Mouse (Mus musculus) lung, embryonic 14.5 days (tissue): ENCODE data around the gene Polr3g. TPM values are rescaled to one million over a fixed set of nuclear protein-coding genes. Genes with fewer than 3 reads are reported as not detected.
"Not testable (repeated sequence)": the region's sequence is repeated elsewhere in the genome, so short reads cannot be mapped to it uniquely, and the experiment has no call there.

Experiments
- ATAC-seq: fragments of 200-750 bp; cut with Nextera tagmentation; 2 replicates; pipeline ENCODE4 v1.8.0; 2017; ENCODE audit warnings: mild to moderate bottlenecking, moderate TSS enrichment, moderate library complexity; ENCODE audit not compliant: insufficient read depth
- DNase-seq: peaks from one replicate; pipeline ENCODE4 v3.0.0-alpha.2; 2015
- H3K27ac ChIP-seq: fragments of 300-500 bp; sonication (generic); 2 replicates; pipeline ENCODE4 v1.5.1; 2014; ENCODE audit warnings: low read depth, mild to moderate bottlenecking, moderate library complexity
- H3K27me3 ChIP-seq: fragments of 300-500 bp; sonication (generic); 2 replicates; pipeline ENCODE4 v1.6.1; 2014; ENCODE audit warnings: low read length, control low read depth; ENCODE audit not compliant: insufficient read depth
- H3K36me3 ChIP-seq: fragments of 300-500 bp; sonication (generic); 2 replicates; pipeline ENCODE4 v1.6.1; 2014; ENCODE audit warnings: control low read depth; ENCODE audit not compliant: insufficient read depth
- H3K4me1 ChIP-seq: fragments of 300-500 bp; sonication (generic); 2 replicates; pipeline ENCODE4 v1.6.1; 2014; ENCODE audit warnings: antibody characterized with exemption, control low read depth; ENCODE audit not compliant: insufficient read depth
- H3K4me2 ChIP-seq: fragments of 300-500 bp; sonication (generic); 2 replicates; pipeline ENCODE4 v1.6.1; 2014; ENCODE audit warnings: mild to moderate bottlenecking
- H3K4me3 ChIP-seq: fragments of 300-500 bp; sonication (generic); 2 replicates; pipeline ENCODE4 v1.5.1; 2014; ENCODE audit warnings: low read depth, low read length
- H3K9ac ChIP-seq: fragments of 300-500 bp; sonication (generic); 2 replicates; pipeline ENCODE4 v1.6.1; 2014
- H3K9me3 ChIP-seq: fragments of 300-500 bp; sonication (generic); 2 replicates; pipeline ENCODE4 v1.6.1; 2016; ENCODE audit warnings: low read depth, low read length, control low read depth
- CTCF ChIP-seq: IDR thresholded peaks from 2 replicates; pipeline ENCODE4 v1.5.1; 2016; ENCODE audit warnings: antibody characterized with exemption, low read depth
- WGBS: fragments of 180-500 bp; shearing (Covaris S2); extraction: QIAGEN DNeasy Blood & Tissue Kit; methylation state at CpG from one replicate; pipeline ENCODE4 v1.1.7; 2014; 5-methylcytosine and 5-hydroxymethylcytosine counted together
- polyA plus RNA-seq: library from polyadenylated mRNA; unstranded; fragments of >200 nt; fragmentation: Nextera tagmentation; extraction: Ambion mirVana; gene quantifications from 2 replicates; pipeline ENCODE4 v1.2.1, GENCODE M21; 2014

Polr3g gene
- polyA plus RNA-seq, 1 experiment from 2014 or later = 15.1 TPM

DNA sequence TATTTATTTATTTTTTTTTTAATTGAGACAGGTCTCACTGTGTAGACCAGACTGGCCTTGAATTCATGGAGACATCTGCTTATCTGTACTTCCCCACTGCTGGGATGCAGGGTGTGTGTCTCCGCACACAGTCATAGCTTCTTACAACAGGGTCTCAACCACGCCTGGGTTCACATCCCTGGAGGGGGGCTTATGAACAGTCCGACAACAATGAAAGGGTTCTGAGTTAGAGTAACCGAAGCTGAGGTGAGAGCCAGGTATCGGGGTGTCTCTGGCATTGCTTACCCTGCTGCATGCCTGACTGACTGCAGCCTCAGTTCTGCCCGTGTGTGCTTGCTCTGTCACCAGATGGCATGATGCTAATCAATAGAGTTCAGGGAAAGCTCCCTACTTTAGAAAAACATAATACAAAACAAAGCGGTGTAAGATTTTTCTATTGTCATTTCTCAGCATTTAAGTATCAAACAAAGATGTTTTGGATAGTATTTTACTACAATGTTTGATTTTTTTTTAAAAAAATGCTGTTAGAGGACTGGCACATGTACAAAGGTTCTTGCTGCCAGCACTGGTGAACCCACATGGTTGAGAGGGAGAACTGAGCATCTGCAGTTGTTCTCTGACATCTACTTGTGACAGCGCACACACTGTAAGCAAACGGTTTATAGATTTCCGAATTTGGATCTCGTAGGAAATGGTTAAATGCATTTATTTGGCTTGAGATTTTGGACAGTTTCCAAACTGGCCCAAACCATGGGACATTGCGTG, 47.1 kb downstream of the Polr3g start:
- peaks cover 46% of the 10 kb centered on the region for H3K36me3 ChIP-seq
- DNase-seq (peak; percentile 40), ATAC-seq (peak; percentile 49; the same call in 1 of the 2 replicates)
- 68% methylated on average over 12 of the region's 12 CpGs for WGBS
- no peaks in the 10 kb centered on the region for H3K27me3 ChIP-seq
- H3K4me3 ChIP-seq = no peak overlapping the region
- H3K9ac ChIP-seq = no peak overlapping the region
- no peak overlapping the region for H3K4me2 ChIP-seq
- H3K4me1 ChIP-seq = peaks cover 2% of the 10 kb centered on the region; the same call in 1 of the 2 replicates
- no peaks in the 10 kb centered on the region for H3K9me3 ChIP-seq
- TF ChIP-seq CTCF = no peak
- H3K27ac ChIP-seq = no peak overlapping the region

DNA sequence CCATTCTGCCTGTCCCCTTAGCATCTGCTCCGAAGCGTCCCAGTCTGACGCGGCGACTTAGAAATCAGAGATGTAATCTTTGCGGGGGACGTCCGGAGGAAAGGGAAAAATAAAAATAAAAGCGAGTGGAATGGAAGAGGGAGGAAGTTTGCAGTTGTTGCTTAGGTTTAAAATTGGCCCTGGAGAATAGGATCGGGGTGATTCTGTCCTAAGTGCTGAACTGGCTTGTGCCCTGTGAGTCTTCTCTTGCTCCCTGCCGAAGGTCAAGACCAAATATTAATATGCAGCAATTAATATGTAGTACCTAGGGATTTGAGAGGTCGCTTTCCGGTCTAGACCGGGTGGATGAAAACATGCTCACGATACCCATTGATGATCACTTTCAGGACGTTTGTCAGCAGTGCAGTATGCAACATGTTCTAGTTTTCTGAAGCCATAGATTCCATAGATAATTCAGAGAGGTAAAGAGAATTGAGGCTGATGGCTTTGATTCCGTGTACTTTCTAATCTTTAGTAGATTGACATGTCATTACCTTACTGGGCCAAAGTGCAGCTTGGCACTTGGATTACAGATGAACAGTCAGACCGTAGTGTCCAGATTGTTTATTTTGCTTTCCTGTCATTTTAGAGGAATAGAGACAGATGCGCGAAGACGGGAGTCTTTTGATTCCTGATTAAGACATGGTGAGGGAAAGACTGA, 52.6 kb downstream of the Polr3g start:
- H3K27ac ChIP-seq = peak overlapping the region; percentile 90
- H3K4me2 ChIP-seq = peak overlapping the region; percentile 81
- ATAC-seq = peak; percentile 1; the same call in 1 of the 2 replicates
- H3K36me3 ChIP-seq = 0 out of 2 replicates have a peak, but pooled peaks cover 3% of the 10 kb centered on the region
- WGBS = 2% methylated on average over 21 of the region's 21 CpGs
- H3K27me3 ChIP-seq = no peaks in the 10 kb centered on the region
- no peaks in the 10 kb centered on the region for H3K9me3 ChIP-seq
- peak overlapping the region; percentile 81 for H3K9ac ChIP-seq
- peaks cover 5% of the 10 kb centered on the region; the same call in 1 of the 2 replicates for H3K4me1 ChIP-seq
- DNase-seq = peak; percentile 10
- H3K4me3 ChIP-seq = peak overlapping the region; percentile 77
- TF ChIP-seq CTCF = no peak

DNA sequence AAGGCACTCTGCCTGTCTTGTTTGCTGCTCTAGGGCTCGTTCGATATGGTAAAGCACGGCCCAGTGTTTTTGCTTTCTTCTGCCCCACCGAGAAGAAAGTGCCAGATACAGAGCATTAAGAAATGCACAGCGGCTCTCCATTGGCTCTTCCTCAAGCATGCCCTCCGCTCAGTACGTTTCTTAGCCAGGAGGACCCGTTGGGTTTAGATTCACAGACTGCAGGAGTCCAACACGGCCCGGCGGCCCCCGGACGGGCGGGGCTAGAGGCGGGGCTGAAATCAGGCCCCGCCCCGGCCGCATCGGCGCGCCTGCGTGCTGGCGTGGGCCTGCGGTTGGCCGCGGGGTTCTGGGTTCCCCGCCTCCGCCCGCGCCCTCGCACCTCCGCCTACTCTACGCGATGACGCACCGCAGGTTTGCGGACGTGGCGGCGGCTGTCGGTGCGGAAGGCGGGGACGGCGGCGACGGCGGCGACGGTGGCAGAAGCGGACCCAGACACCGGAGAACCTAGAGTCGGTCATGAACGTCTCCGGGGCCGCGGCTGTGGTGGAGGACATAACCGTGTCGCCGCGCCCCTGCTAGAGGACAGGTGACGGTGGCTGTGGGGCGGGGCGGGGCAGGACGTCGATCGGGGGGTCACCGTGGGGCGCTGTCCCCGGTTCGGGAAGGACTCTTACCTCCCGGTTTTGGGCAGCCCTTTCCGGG, 53.3 kb downstream of the Polr3g start, which contains the start of gene Lysmd3:
Lysmd3 (plus strand) TSS at position 313 of the 702 bp plus-strand sequence.
- H3K4me2 ChIP-seq = peak within 1 kb of the TSS; percentile 81
- H3K4me3 ChIP-seq = peak within 1 kb of the TSS; percentile 77
- TF ChIP-seq CTCF = no peak
- H3K4me1 ChIP-seq = peaks cover 5% of the 10 kb centered on the region; the same call in 1 of the 2 replicates
- DNase-seq (peak; percentile 96), ATAC-seq (peak; percentile 99)
- peak within 1 kb of the TSS; percentile 81 for H3K9ac ChIP-seq
- no peaks in the 10 kb centered on the region for H3K27me3 ChIP-seq
- under 1% methylated on average over 73 of the region's 73 CpGs for WGBS
- H3K9me3 ChIP-seq = no peaks in the 10 kb centered on the region
- 0 out of 2 replicates have a peak, but pooled peaks cover 3% of the 10 kb centered on the region for H3K36me3 ChIP-seq
- H3K27ac ChIP-seq = peak within 1 kb of the TSS; percentile 90

DNA sequence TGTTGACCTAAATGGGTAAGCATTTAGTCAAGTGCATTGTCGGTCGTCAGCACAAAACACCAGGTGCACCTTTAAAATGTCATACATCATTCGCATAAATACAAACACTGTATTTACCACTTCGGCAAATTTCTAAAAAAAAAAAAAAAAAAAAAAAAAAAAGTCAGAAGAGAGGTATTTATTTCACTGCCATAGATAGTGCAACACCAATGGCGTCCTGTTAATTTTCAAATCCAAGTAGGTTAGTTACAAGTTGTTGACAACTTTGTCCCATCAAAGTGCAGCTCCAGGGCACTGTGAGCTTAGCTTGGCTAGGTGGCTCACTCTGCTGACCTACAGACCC, 53.8 kb downstream of the Polr3g start:
- WGBS = 20% methylated on average over 5 of the region's 5 CpGs

DNA sequence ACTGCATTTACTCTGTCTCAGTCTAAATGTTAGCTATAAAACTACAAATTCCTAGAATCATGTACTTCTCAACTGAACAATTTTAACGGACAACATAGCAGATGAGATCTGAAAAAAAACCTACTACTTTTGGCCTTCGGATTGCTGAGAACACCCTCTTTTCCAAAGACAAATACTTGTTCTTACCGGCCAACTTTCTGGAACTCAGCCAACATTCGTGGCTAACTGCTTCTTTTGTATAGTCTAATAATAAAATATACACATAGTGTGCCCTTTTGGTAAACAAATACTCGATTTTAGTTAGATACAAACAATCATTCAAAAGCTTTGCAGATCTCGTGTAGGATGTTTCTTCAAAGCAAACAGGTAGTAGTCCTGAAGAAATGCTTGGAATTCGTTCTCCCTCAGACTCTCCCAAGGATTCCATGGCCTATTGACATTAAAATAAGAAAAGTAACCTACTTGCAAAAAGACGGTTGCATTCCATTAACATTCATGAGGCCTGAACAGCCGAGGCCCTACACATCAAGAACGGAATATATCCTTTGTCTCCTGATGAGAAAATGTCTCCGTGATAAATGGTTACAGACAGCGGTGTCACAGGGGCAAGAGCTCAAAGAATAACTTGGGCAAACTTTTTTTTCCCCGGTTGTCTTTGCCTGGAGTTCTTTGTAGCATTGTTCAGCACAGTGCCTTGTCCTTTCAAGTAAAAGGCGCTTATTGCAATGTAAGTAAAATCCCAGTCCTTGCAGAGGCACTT, 54.5 kb downstream of the Polr3g start:
- no peak overlapping the region for H3K4me3 ChIP-seq
- peak overlapping the region; percentile 90 for H3K27ac ChIP-seq

More for the DNA sequence above, 53.8 kb downstream of the Polr3g start:
- no peaks in the 10 kb centered on the region for H3K27me3 ChIP-seq
- H3K4me1 ChIP-seq = peaks cover 5% of the 10 kb centered on the region; the same call in 1 of the 2 replicates
- 0 out of 2 replicates have a peak, but pooled peaks cover 3% of the 10 kb centered on the region for H3K36me3 ChIP-seq
- no peaks in the 10 kb centered on the region for H3K9me3 ChIP-seq
- no peak for TF ChIP-seq CTCF
- ATAC-seq = no peak; the same call in 1 of the 2 replicates
- no peak for DNase-seq
- H3K9ac ChIP-seq = peak overlapping the region; percentile 81
- peak overlapping the region; percentile 90 for H3K27ac ChIP-seq
- peak overlapping the region; percentile 81 for H3K4me2 ChIP-seq
- peak overlapping the region; percentile 77 for H3K4me3 ChIP-seq

DNA sequence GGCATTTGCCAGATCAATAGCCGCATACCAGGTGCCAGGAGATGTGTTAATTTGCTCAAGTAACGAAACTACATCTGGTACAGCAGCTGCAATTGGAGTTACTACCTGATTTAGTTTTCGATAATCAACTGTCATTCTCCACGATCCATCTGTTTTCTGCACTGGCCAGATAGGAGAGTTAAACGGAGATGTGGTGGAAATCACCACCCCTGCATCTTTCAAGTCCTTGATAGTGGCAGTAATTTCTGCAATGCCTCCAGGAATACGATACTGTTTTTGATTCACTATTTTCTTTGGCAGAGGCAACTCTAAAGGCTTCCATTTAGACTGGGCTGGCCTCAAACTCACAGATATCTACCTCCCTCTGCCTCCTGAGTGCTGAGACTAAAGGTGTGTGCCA, 60.4 kb downstream of the Polr3g start:
- not testable (repeated sequence) for H3K9ac ChIP-seq, H3K9me3 ChIP-seq, ATAC-seq, H3K4me1 ChIP-seq, DNase-seq, H3K36me3 ChIP-seq, H3K4me3 ChIP-seq, H3K27ac ChIP-seq, H3K4me2 ChIP-seq, H3K27me3 ChIP-seq
- 68% methylated on average over 5 of the region's 6 CpGs for WGBS

More for the DNA sequence above, 54.5 kb downstream of the Polr3g start:
- Histone ChIP-seq H3K4me2 (peak overlapping the region; percentile 81), H3K27me3 (no peaks in the 10 kb centered on the region), H3K9ac (no peak overlapping the region), H3K4me1 (peaks cover 5% of the 10 kb centered on the region; the same call in 1 of the 2 replicates), H3K9me3 (no peaks in the 10 kb centered on the region), H3K36me3 (0 out of 2 replicates have a peak, but pooled peaks cover 3% of the 10 kb centered on the region)
- 20% methylated on average over 14 of the region's 14 CpGs for WGBS
- no peak for ATAC-seq
- TF ChIP-seq CTCF = no peak
- DNase-seq = peak; percentile 75
